Mouse (Mus musculus) lung, embryonic 16.5 days (tissue): Measurements from ENCODE around the gene Nkx2-9. TPM values are rescaled to one million over a fixed set of nuclear protein-coding genes. Genes with fewer than 3 reads are reported as not detected.

ENCODE experiments used
- ATAC-seq: fragments of 200-750 bp; cut with Nextera tagmentation; 2 replicates; pipeline ENCODE4 v1.8.0; 2017; ENCODE audit warnings: low read depth, mild to moderate bottlenecking, moderate library complexity
- H3K27ac ChIP-seq: fragments of 300-500 bp; sonication (generic); 2 replicates; pipeline ENCODE4 v1.5.1; 2014; ENCODE audit warnings: mild to moderate bottlenecking, control low read depth, low read length
- H3K27me3 ChIP-seq: fragments of 300-500 bp; sonication (generic); 2 replicates; pipeline ENCODE4 v1.6.1; 2014; ENCODE audit warnings: low read depth, low read length, mixed read lengths; ENCODE audit not compliant: control insufficient read depth, insufficient read depth
- H3K36me3 ChIP-seq: fragments of 300-500 bp; sonication (generic); 2 replicates; pipeline ENCODE4 v1.6.1; 2014; ENCODE audit warnings: low read length; ENCODE audit not compliant: control insufficient read depth, insufficient read depth
- H3K4me1 ChIP-seq: fragments of 300-500 bp; sonication (generic); replicated peaks from 2 replicates; pipeline ENCODE4 v1.6.1; 2014; ENCODE audit warnings: low read length, mixed read lengths; ENCODE audit not compliant: control insufficient read depth, insufficient read depth
- H3K4me2 ChIP-seq: fragments of 300-500 bp; sonication (generic); 2 replicates; pipeline ENCODE4 v1.6.1; 2014; ENCODE audit warnings: low read depth, low read length, control low read depth
- H3K4me3 ChIP-seq: fragments of 300-500 bp; sonication (generic); 2 replicates; pipeline ENCODE4 v1.5.1; 2014; ENCODE audit warnings: mild to moderate bottlenecking, low read length, control low read depth
- H3K9ac ChIP-seq: fragments of 300-500 bp; sonication (generic); 2 replicates; pipeline ENCODE4 v1.6.1; 2014; ENCODE audit warnings: low read length, control low read depth
- H3K9me3 ChIP-seq: fragments of 300-500 bp; sonication (generic); 2 replicates; pipeline ENCODE4 v1.6.1; 2016; ENCODE audit warnings: low read length; ENCODE audit not compliant: control insufficient read depth
- WGBS: fragments of 180-500 bp; shearing (Covaris S2); extraction: QIAGEN DNeasy Blood & Tissue Kit; methylation state at CpG from one replicate; pipeline ENCODE4 v1.1.7; 2014; 5-methylcytosine and 5-hydroxymethylcytosine counted together
- polyA plus RNA-seq: library from polyadenylated mRNA; unstranded; fragments of >200 nt; fragmentation: Nextera tagmentation; extraction: Ambion mirVana; gene quantifications from 2 replicates; pipeline ENCODE4 v1.2.1, GENCODE M21; 2015

Nkx2-9 gene
- not detected in 2 replicates for polyA plus RNA-seq

DNA sequence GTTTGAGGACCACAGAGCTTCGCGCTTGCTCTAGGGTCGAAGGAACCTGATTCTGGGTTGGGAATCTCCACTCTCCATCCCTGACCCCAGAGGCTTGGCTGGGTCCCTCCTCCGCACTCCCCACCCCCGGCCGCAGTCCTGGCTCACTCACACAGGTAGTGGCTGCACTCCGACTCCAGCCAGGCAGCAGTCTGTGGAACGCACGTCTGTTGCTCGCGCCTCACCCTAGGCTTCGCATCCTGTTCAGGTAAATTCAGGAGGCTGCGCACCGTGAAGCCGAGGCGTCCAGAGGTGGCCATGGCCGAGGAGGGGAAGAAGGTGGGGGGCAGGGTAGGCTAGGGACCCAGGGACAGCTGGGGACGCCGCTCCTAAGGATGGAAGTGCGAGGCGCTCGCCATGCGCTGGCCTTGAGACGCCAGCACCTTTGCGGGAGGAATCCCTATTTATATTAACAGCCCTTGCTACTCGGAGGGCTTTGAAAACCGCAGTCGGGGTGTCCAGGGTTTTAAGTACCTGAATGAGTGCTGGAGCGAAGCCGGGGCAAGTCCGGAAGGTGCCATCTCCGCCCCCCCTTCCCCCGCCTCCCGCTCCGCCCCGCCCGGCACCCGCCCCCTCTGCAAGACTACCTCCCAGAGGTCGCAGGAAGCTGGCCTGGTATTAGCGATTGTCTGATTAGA is at the start of gene Nkx2-9:
TSS of gene Nkx2-9 (minus strand) at position 524 of the 677 bp plus-strand sequence.
- peak within 1 kb of the TSS; percentile 42 for H3K4me3 ChIP-seq
- under 1% methylated on average over 40 of the region's 40 CpGs for WGBS
- ATAC-seq = 0 out of 2 replicates have a peak, but pooled peaks have one; percentile 46

DNA sequence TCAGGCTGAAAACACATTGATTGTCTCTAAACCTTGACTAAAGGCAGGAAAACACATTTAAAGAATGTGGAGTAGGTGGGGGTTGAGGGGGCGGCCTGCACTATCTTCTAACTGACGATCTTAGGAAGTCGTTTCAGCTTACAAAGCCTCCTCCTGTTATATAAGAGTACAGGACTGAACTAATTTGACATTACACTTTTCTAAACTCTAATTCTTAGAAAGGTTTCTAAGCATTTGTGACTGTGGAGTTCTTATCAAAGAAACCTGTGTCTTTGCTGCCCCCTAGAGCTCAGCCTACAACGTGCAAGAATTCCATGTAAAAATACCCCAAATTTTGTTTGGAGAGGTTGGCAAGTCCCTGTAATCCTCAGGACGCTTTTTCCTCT is 24.1 kb upstream of the Nkx2-9 start:
- Histone ChIP-seq H3K27ac (no peak overlapping the region), H3K9me3 (no peaks in the 10 kb centered on the region), H3K27me3 (no peaks in the 10 kb centered on the region), H3K4me3 (peak overlapping the region; percentile 3; the same call in 1 of the 2 replicates), H3K9ac (no peak overlapping the region), H3K36me3 (no peaks in the 10 kb centered on the region), H3K4me1 (no peaks in the 10 kb centered on the region), H3K4me2 (peak overlapping the region; percentile 36)
- 4% methylated on average over 5 of the region's 5 CpGs for WGBS
- ATAC-seq = 0 out of 2 replicates have a peak, but pooled peaks have one; percentile 26

More for the DNA sequence above, at the start of gene Nkx2-9:
- H3K36me3 ChIP-seq = no peaks in the 10 kb centered on the region
- no peaks in the 10 kb centered on the region for H3K9me3 ChIP-seq
- H3K4me2 ChIP-seq = peak within 1 kb of the TSS; percentile 63
- peak within 1 kb of the TSS; percentile 25; the same call in 1 of the 2 replicates for H3K9ac ChIP-seq
- H3K4me1 ChIP-seq = peaks cover 19% of the 10 kb centered on the region
- H3K27me3 ChIP-seq = peaks cover 77% of the 10 kb centered on the region
- no peak within 1 kb of the TSS for H3K27ac ChIP-seq

DNA sequence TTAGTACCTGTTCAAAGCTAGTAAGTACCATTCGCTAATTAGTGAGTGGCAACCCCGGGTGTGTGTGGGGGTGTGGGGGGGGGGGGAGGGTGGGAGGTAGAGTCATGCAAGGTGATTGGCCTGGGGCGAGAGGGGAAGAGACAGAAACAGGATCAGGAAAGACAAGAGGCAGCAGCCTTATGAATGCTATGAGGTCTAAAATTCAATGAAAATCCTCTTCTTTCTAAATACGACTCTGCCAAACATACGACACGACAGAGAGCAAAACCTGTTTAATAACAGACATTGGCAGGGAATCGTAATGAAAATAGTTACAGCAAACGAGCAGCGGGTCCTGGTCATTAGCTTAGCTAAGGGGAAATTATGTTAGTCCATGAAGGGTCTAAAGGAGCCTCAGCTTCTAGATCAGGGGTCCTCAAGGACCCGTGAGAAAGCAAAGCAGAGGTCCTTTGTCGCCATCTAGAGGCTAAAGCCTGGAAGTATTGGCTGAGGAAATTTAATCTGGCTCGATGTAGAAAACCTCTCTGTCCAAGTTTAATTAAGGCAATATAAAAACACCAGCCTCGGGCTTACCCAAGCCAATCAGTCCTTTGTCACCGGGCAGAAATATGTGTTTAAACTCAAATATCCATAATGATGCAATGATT is 23.6 kb upstream of the Nkx2-9 start:
- H3K4me3 ChIP-seq = peak overlapping the region; percentile 3; the same call in 1 of the 2 replicates
- H3K4me1 ChIP-seq = no peaks in the 10 kb centered on the region
- H3K4me2 ChIP-seq = peak overlapping the region; percentile 36
- no peaks in the 10 kb centered on the region for H3K36me3 ChIP-seq
- 17% methylated on average over 14 of the region's 14 CpGs for WGBS
- ATAC-seq = peak; percentile 60; the same call in 1 of the 2 replicates
- H3K27me3 ChIP-seq = no peaks in the 10 kb centered on the region
- no peak overlapping the region for H3K9ac ChIP-seq
- no peaks in the 10 kb centered on the region for H3K9me3 ChIP-seq
- no peak overlapping the region for H3K27ac ChIP-seq

DNA sequence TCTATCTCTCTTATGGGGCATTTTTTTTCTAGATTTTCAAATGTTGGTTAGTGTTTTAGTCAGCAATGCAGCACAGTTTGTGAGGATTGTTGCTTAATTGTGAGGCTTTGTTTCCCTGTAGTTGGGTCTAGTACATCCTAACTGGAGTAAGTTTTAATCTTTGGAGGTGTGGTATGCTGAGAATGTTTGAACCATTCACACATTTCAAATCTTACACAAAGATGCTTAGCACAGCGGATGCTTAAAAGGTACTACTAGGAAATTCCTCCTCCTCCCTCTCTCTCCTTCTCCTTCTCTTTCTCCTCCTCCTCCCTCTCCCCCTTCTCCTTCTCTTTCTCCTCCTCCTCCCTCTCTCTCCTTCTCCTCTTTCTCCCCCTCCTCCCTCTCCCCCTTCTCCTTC is 3.0 kb upstream of the Nkx2-9 start:
- no peak overlapping the region for H3K27ac ChIP-seq
- no peak overlapping the region for H3K9ac ChIP-seq
- peaks cover 63% of the 10 kb centered on the region for H3K27me3 ChIP-seq
- no peak for ATAC-seq
- no peak overlapping the region for H3K4me3 ChIP-seq
- H3K4me2 ChIP-seq = no peak overlapping the region
- H3K4me1 ChIP-seq = peaks cover 19% of the 10 kb centered on the region
- H3K36me3 ChIP-seq = no peaks in the 10 kb centered on the region
- H3K9me3 ChIP-seq = no peaks in the 10 kb centered on the region
- 10% methylated on average over 1 of the region's 1 CpGs for WGBS

DNA sequence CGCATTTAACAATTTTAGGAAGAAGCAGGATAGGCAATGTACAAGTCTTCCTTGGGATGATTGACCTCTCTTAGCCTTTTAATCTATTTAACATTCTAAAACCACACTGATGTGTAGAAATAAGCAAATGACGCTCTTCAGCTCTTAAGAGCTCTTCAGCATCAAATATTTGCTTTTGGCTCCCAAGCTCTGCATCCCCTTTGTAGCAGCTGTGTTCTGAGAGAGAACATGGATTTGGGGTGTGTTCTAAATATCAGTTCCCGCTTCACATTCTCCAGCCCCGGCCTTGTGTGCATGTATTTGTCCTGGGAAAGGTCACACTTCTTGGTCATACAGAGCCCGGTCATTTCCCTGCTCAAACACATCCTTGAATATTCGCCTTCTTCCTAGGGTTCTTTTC is 2.3 kb upstream of the Nkx2-9 start:
- no peak overlapping the region for H3K4me3 ChIP-seq
- H3K27ac ChIP-seq = no peak overlapping the region
- H3K4me1 ChIP-seq = peaks cover 19% of the 10 kb centered on the region
- ATAC-seq = no peak
- H3K4me2 ChIP-seq = no peak overlapping the region
- no peak overlapping the region for H3K9ac ChIP-seq
- peaks cover 70% of the 10 kb centered on the region for H3K27me3 ChIP-seq
- no peaks in the 10 kb centered on the region for H3K9me3 ChIP-seq
- no peaks in the 10 kb centered on the region for H3K36me3 ChIP-seq
- WGBS = 7% methylated on average over 6 of the region's 6 CpGs

DNA sequence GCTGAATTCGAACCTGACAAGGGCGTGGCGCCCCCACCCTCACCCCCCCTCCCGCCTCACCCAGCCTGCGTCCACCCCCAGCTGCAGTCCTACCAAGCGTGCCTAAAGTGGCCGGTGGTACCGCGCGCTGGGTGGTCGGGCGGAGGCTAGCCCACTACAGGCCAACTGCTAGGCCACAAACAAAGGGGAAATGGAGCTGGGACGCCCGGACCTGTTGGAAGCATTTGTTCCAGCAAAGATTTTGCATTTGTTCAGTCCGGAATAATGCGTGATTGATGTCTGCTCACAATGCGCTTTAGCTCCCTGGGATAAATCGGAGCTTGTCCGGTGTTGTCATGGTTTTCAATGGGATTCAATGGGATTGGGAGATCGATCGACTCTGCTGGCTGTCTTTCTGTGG is 1.4 kb upstream of the Nkx2-9 start:
- Histone ChIP-seq H3K36me3 (no peaks in the 10 kb centered on the region), H3K4me1 (peaks cover 19% of the 10 kb centered on the region), H3K4me2 (no peak overlapping the region), H3K4me3 (no peak overlapping the region), H3K9me3 (no peaks in the 10 kb centered on the region), H3K27me3 (peaks cover 76% of the 10 kb centered on the region), H3K27ac (no peak overlapping the region), H3K9ac (no peak overlapping the region)
- WGBS = 2% methylated on average over 21 of the region's 21 CpGs
- ATAC-seq = no peak

DNA sequence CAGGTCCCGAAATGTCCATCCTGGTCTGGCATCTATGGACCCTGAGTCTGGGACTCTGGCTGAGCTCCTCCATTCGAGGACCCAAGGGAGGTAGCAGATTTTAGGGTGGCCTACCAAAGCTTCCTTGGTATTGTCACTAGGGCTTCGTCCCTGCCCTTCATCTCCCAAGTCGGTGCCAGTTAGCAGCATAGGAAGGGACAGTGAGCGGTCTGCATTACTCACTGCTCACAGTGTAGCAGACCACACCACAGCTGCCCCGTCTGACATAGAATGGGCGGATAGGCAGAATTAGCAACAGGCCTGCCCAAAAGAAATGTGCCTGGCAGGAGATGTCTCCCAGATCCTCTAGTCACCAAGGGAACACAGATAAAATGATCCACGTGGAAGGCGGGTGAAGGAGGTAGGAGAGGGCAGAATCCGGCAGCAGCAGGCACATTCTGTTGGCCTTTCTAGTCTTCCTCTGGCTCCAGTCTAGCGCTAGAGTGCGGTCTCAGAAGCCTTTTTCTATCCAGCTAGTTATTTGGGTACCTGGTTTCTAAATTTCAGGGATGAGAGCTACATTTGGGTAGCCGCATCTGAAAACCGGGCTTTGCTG is 929 bp upstream of the Nkx2-9 start:
- Histone ChIP-seq H3K4me1 (peaks cover 19% of the 10 kb centered on the region), H3K36me3 (no peaks in the 10 kb centered on the region), H3K27ac (no peak overlapping the region), H3K9me3 (no peaks in the 10 kb centered on the region), H3K4me2 (no peak overlapping the region), H3K4me3 (no peak overlapping the region), H3K27me3 (peaks cover 77% of the 10 kb centered on the region), H3K9ac (no peak overlapping the region)
- no peak for ATAC-seq
- WGBS = 6% methylated on average over 14 of the region's 14 CpGs

DNA sequence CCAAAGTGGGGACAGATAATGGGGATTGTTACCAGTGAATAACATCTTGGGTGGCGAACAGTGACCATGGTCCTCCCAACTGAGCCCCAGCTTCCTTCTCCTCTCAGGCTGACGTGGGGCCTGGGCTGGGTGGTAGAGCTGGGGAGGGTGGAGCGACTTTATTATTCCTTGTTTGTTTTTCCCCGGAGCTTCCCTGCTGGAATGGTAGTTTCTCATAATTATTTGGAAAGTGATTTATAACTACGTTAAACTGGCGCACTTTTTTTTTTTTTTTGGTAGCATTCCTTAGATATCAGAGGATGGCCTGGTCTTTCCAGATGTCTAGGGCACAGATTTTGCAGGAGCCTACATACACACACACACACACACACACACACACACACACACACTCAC is 350 bp upstream of the Nkx2-9 start:
- Histone ChIP-seq H3K4me3 (peak overlapping the region; percentile 32), H3K4me2 (peak overlapping the region; percentile 63), H3K36me3 (no peaks in the 10 kb centered on the region), H3K4me1 (peaks cover 19% of the 10 kb centered on the region), H3K9ac (no peak overlapping the region), H3K27ac (no peak overlapping the region), H3K9me3 (no peaks in the 10 kb centered on the region), H3K27me3 (peaks cover 78% of the 10 kb centered on the region)
- no peak for ATAC-seq
- 3% methylated on average over 6 of the region's 6 CpGs for WGBS

DNA sequence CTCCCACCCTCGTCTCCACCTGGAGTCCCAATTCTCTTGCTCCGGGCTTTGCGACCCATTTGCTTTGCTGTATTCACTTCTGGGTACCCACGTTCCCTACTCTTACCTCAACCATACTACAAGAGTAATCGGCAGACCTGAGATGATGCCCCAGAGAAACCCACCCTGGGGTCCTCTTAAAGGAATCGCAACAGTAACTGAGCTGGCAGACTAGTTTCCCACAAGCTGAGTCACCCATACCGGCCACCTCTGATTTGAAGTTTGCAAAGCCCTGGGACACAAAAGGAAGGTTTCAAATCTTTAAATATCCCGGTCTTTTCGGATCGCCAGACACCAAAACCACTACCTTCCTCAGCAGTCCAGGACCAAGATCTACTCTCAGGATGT is 742 bp downstream of the Nkx2-9 start:
- ATAC-seq = no peak
- Histone ChIP-seq H3K27me3 (peaks cover 77% of the 10 kb centered on the region), H3K4me3 (peak overlapping the region; percentile 42), H3K9ac (no peak overlapping the region; the same call in 1 of the 2 replicates), H3K4me2 (peak overlapping the region; percentile 63), H3K4me1 (peaks cover 19% of the 10 kb centered on the region), H3K27ac (no peak overlapping the region), H3K36me3 (no peaks in the 10 kb centered on the region), H3K9me3 (no peaks in the 10 kb centered on the region)
- 2% methylated on average over 9 of the region's 10 CpGs for WGBS
